Mouse (Mus musculus): ENCODE data around the gene Gm20388.

Gm20388 gene

GRCm38 (mm10) chr8:119915298-119915697 lies 4.7 kb downstream of the Gm20388 start:
- DNase-seq (ENCODE audit: extremely low spot score): no peak

DNA sequence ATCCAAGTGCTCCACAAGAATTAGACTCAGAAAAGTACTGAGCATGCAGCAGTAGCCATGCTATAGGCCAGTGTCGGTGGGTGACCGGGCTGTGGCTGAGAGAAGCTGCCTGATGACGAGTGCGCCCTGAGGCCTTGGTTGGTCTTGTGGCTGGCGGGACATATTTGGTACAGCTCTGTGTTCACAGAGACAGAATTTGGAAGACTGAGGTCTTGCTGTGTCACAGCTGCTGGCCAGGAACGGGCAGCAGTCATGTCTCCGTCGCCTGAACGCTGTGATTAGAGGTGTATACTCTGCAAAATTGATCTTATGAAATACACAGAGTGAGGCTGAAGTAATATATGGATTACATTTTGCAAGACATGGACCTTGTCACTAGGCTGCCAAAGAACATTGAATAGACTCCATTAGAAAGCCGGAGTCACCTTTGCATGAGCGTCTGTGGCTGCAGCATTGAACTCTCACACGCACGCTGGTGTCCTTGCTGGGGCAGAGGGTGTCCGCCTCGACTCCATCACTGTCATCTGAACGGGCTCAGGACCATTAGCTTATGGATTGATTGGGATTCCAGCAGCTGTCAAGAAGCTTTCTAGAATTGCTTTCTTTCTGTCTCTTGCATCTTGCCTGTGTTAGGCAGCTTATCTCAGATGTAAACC lies 5.7 kb downstream of the Gm20388 start:
- no peak for DNase-seq (ENCODE audit: extremely low spot score)

- DNase-seq (ENCODE audit: extremely low spot score): no peak
These were observed 6.8 kb downstream of the Gm20388 start for GRCm38 (mm10) chr8:119917415-119917814.

DNA sequence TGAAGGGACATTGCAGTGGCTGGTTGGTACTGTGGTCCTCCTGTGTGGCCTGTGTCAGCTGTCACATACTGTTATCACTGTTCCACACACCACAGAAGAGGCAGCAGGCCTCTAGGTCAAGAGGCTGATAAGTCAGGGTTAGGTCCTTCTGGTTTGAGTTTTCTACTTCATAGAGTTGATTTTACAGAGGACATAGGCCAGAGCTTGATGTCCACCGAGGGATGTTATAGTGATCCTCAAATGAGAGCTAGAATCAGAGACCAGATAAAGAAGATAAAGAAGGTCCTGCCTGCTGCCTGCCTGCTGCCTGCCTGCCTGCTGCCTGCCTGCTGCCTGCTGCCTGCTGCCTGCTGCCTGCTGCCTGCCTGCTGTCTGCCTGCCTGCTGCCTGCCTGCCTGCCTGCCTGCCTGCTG lies 7.5 kb downstream of the Gm20388 start:
- DNase-seq (ENCODE audit: extremely low spot score): no peak

DNA sequence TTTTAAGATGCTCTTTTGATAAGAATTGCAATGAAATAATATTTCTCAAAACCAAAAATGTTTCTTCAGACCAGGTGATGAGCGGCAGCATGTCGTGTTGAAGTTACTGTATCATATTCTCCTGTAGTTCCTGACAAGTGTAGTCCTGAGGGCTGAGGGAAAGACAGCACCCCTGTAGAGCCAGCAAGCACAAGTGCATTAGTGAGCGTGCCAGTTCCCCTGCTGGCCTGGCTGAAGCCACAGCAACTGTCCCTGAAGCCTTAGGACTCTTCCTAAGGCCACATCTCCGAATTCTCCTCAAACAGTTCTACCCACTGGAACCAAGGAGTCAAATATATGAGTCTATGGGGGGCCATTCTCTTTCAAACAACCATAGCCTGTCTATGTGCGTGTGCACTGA lies 12.6 kb downstream of the Gm20388 start:
- no peak for DNase-seq (ENCODE audit: extremely low spot score)

- DNase-seq (ENCODE audit: extremely low spot score): no peak
These were observed 14.8 kb downstream of the Gm20388 start for GRCm38 (mm10) chr8:119925428-119925827.

DNA sequence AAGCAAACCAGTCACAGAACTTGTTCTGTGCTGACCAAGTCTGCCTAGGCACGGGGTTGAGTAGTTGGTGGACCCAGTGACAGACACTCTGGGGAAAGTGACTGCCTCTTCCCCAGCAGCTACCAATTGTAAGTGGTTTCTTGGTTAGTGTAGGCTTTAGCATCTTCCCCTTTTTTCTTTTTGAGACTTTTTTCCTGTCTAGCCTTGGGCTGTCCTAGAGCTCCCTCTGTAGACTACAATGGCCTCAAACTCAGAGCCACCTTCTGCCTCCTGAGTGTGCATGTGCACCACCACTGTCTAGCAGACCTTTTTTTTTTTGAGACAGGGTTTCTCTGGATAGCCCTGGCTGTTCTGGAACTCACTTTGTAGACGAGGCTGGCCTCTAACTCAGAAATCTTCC lies 15.8 kb downstream of the Gm20388 start:
- no peak for DNase-seq (ENCODE audit: extremely low spot score)

- peak; percentile 48 for DNase-seq (ENCODE audit: extremely low spot score)
These were observed 16.9 kb downstream of the Gm20388 start for GRCm38 (mm10) chr8:119927422-119928092.

- no peak for DNase-seq (ENCODE audit: extremely low spot score)
These were observed 20.7 kb downstream of the Gm20388 start for GRCm38 (mm10) chr8:119931317-119931716.

GRCm38 (mm10) chr8:119933681-119934080 lies 23.0 kb downstream of the Gm20388 start:
- no peak for DNase-seq (ENCODE audit: extremely low spot score)

DNA sequence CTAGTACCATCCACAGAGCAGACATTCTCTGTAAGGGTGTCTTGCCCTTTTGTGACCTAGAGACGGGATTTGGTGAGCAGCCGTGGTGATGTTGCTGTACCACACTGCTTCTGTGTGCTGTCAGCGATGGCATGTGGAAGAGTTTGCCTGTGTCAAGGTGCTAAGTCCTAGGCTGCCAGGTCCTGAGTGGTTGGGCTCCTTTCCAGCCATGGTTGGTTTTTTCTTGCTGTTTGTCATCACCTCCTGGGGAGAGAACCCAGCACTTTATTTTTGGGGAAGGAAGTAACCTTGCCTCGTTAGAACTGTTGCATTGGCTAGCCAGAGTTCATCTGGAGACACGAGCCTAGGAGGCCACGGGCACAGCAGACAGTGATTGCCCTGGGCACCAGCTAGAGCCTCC lies 24.9 kb downstream of the Gm20388 start:
- DNase-seq (ENCODE audit: extremely low spot score): no peak

GRCm38 (mm10) chr8:119938481-119938880 lies 27.8 kb downstream of the Gm20388 start:
- DNase-seq (ENCODE audit: extremely low spot score): no peak

DNA sequence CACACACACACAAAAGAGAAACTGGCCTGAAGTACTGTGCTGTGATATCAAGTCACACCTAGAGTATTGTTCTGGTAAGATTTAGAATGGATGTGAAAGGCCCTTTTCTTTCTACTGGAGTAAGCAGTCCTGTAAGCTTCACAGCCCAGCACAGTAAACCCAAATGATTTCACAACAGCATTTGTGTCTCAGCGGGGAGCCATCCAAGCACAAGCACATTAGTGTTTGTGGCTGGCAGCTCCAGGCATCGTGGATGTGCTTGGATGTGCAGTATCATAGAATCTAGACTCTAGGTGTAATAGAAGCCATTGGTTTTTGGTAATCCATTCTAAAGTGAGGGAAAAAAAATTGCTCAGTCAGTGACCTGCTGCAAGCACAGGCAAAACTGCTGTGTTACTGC lies 28.7 kb downstream of the Gm20388 start:
- no peak for DNase-seq (ENCODE audit: extremely low spot score)

GRCm38 (mm10) chr8:119941471-119941870 lies 30.8 kb downstream of the Gm20388 start:
- no peak for DNase-seq (ENCODE audit: extremely low spot score)

- no peak for DNase-seq (ENCODE audit: extremely low spot score)
These were observed 33.0 kb downstream of the Gm20388 start for GRCm38 (mm10) chr8:119943616-119944015.

GRCm38 (mm10) chr8:119944096-119944811 lies 33.6 kb downstream of the Gm20388 start:
- DNase-seq (ENCODE audit: extremely low spot score): peak; percentile 74

GRCm38 (mm10) chr8:119946326-119946865 lies 35.8 kb downstream of the Gm20388 start:
- no peak for DNase-seq (ENCODE audit: extremely low spot score)

DNA sequence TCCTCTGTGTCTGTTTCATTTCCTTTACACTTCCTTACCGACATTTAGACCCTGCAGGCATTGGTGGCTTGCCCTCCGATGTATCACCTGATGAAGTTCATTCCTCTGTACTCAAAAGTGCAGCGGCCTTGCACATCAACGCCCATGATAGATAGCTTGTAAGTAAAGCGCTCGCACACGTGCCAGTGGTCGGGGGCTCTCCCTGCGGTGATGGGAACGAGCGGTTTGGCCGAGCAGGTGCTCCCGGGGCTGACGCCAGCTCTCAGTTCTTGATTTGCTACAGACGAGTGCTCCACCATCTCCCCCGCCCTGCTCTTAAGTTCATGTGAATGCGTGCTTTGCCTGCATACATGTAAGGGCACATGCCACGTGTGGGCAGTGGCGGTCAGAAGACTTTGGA lies 37.0 kb downstream of the Gm20388 start:
- no peak for DNase-seq (ENCODE audit: extremely low spot score)

DNA sequence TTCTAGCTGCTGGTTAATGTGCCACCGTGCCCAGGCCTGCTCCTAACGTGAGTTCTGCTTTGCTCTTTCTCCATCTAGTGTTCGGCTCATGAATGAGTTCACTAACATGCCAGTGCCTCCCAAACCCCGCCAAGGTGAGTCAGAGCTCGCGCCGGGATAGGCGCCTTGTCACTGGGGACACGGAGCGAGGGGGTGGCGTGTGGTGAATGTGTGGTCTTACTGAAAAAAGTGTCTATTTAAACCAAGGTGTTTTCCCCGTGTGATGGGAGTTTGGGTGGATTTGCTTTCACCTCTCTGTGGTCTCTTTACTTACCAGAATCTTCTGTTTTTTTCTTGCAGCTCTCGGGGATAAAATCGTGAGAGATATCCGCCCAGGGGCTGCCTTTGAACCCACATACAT lies 37.7 kb downstream of the Gm20388 start:
- DNase-seq (ENCODE audit: extremely low spot score): no peak

GRCm38 (mm10) chr8:119952282-119952681 lies 41.6 kb downstream of the Gm20388 start:
- no peak for DNase-seq (ENCODE audit: extremely low spot score)

DNA sequence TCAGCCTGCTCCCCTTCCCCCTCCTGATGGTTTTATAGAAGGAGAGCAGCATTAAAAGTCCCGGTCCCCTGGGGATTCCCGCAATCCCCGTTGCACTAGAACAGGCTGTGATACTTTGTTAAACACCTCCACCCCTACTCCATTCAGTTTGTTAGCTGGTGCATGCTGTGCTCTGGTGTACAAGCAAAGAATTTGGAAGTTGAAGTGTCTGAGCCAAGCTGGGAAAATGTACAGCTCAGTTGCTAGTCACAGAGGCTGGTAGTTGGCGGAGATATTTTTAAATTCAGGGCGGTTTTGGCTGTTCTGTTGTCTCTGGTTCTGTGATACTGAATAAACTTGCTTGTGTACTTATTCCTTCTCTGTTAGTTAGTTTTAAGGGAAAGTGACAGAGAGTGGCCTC lies 42.1 kb downstream of the Gm20388 start:
- DNase-seq (ENCODE audit: extremely low spot score): no peak

GRCm38 (mm10) chr8:119955333-119955732 lies 44.7 kb downstream of the Gm20388 start:
- DNase-seq (ENCODE audit: extremely low spot score): no peak

DNA sequence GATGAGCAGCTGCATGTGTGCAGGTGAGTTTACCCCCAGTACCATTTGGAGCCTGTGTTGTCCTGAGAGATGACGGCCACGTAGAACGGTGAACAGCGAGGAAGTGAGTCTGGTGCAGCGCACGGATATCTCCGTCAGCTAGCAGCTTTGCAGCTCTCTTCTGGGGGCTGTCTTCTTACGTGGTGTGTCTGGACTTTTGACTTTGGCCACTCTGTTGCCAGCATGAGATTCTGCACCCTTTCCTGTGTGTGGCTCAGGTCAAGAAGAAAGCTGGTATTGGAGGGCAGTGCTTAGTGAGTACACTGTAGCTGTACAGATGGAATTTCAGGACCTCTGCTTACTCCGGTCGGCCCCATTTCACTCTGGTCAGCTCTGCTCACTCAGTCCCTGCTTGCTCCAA lies 47.4 kb downstream of the Gm20388 start:
- no peak for DNase-seq (ENCODE audit: extremely low spot score)

All from embryo, embryonic 9.5 days (tissue).